Mouse (Mus musculus): ENCODE data around the gene Trim62.

The Trim62 gene

GRCm38 (mm10) chr4:128883379-128883781 is at the start of gene Trim62:
TSS of gene Trim62 (plus strand) at chr4:128883580.
- no peak for DNase-seq (ENCODE audit: low read depth, low spot score)

GRCm38 (mm10) chr4:128838202-128838601 is 45.2 kb upstream of the Trim62 start:
- no peak for DNase-seq (ENCODE audit: low read depth, low spot score)

- DNase-seq (ENCODE audit: low read depth, low spot score): peak; percentile 27
Measured at GRCm38 (mm10) chr4:128839811-128840738, 43.3 kb upstream of the Trim62 start.

- no peak for DNase-seq (ENCODE audit: low read depth, low spot score)
Measured at GRCm38 (mm10) chr4:128841259-128841658, 42.1 kb upstream of the Trim62 start.

DNA sequence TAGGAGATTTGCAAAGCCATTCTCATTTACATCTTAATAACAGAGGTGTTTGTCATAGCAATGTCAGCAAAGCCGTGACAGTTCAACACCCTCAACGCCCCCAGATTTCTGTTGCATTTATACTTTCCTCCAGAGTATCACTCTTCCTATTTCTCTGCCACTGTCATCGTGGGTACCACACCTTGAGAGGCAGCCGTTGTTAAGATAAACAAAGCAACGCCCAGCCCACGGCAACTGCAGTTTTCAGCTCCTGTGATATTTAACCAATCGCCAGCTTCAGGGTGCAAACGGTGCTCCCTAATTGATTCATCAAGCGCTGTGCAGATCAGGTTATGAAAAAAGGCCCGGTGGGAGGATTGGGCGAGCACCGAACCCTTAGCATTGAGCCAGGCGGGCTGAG is 38.8 kb upstream of the Trim62 start:
- no peak for DNase-seq (ENCODE audit: low read depth, low spot score)

DNA sequence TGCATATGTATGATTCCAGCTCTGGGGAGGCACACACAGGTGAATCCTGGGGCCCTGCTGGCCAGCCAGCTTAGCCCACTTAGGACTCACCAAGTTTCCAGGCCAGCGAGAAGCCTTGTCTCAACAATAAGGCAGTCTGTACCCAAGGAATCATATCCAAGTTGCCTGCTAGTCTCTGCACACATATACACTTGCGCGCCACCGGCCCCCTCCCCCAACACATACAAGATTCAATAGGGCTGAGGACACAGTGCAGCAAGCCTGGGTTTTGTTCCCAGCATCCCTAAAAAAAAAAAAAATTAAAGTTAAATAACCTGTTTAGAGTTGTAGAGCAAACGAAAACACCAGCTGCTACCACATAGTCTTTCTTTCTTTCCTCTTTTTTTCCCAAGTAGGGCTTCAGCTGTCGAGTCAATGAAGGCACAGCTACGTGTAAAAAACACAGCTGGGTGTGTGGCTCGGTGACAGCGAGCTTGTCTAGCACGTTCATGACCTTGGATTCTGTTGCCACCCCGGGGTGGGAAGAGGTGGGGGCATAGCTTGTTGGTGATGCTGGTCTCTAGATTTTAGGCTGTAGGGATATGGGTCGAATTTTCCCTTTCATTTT is 37.9 kb upstream of the Trim62 start:
- DNase-seq (ENCODE audit: low read depth, low spot score): no peak

DNA sequence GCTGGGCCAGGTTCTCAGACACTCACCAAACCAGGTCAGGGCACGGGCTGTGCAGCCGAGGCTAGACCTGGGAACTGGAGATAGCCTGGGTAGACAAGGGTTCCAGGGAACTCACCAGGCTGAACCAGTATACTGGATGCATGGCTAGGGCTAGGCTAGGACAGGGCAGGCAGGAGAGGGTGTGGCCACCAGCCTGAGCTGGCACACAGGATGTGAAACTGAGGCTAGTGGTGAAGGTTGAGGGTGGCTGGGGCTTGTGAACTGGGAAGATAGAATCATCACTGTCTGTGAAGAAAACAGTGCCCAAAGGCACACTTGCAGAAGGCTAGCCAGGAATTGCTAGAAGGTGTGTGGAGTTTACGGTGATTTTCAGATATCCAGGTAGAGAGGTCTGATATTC is 34.4 kb upstream of the Trim62 start:
- DNase-seq (ENCODE audit: low read depth, low spot score): no peak

GRCm38 (mm10) chr4:128849686-128850085 is 33.7 kb upstream of the Trim62 start:
- no peak for DNase-seq (ENCODE audit: low read depth, low spot score)

- no peak for DNase-seq (ENCODE audit: low read depth, low spot score)
Measured at GRCm38 (mm10) chr4:128852266-128852887, 31.0 kb upstream of the Trim62 start.

DNA sequence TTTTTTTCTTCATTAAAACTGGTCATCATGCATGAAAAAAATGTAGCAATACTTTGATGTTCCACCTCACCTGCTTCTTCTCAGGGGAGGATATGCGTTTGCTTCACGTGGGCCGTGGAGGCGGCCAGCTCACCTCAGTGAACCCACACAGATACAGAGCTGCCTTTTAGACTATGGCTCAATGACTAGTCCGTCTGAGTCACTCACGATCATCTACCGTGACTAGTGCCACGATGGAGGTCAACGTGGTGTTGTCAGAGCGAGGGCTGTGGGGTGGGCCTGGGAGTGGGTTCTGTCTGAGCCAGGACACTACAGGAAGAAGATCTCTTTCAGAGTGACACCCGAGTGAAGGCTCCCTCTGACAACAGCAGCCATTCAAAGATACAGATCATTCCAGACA is 30.3 kb upstream of the Trim62 start:
- no peak for DNase-seq (ENCODE audit: low read depth, low spot score)

GRCm38 (mm10) chr4:128855613-128856040 is 27.8 kb upstream of the Trim62 start:
- DNase-seq (ENCODE audit: low read depth, low spot score): no peak

DNA sequence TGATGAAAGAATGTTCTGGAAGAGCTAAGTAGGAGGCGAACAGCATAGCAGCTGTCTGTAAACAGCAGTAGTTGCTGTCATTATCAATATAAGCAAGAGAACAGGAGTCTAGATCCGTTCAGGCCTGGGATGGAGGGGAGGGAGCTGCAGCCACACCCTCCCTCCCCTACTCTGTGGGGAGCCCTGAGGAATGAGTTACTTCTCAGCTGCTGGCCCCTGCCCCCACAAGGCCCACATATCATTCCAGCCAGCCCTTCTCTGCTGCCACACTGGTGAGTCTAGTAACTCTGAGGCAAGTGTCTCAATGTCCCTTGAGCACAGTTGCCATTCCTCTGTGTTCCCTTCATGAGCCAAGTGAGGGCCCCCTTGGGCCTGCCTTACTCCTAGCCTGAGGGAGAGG is 26.2 kb upstream of the Trim62 start:
- no peak for DNase-seq (ENCODE audit: low read depth, low spot score)

GRCm38 (mm10) chr4:128858226-128858625 is 25.2 kb upstream of the Trim62 start:
- peak; percentile 67 for DNase-seq (ENCODE audit: low read depth, low spot score)

- DNase-seq (ENCODE audit: low read depth, low spot score): no peak
Measured at GRCm38 (mm10) chr4:128858878-128859277, 24.5 kb upstream of the Trim62 start.

DNA sequence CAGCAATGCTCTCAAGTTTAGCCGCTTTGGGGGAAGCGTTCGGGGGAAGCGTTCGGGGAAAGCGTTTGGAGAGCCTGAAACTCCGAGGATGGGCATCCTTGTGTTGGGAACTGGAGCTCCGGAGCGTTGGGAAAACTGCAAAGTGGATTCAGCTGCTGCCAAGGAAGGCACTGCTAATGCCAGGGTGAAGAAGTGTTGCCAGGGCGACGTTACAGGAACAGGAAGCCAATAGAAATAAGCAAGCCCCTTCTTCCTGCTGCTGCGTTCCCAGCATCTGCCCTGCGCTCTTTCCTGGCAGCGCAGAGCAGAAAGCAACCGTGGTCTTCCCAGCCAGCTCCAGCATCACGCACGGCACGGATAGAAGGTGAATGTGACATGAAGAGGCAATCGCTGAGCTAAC is 10.4 kb upstream of the Trim62 start:
- no peak for DNase-seq (ENCODE audit: low read depth, low spot score)

DNA sequence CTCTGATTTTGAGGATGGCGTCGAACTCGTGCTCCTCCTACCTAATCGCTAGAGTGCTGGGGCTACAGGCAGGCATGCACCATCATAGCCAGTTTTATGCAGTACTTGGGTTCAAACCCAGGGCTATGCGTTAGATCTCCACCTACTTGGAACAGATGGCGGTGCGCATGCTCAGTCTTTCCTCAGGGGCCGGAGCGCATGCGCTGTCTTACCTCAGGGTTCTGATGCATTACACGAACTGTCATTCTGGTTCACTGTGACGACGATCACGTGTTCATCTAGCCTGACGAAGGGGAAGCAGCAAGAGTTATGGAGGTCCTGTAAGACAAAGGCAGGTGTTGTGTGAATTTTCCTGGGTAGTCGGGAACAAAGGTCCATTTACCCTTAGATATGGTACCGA is 9.3 kb upstream of the Trim62 start:
- DNase-seq (ENCODE audit: low read depth, low spot score): no peak

DNA sequence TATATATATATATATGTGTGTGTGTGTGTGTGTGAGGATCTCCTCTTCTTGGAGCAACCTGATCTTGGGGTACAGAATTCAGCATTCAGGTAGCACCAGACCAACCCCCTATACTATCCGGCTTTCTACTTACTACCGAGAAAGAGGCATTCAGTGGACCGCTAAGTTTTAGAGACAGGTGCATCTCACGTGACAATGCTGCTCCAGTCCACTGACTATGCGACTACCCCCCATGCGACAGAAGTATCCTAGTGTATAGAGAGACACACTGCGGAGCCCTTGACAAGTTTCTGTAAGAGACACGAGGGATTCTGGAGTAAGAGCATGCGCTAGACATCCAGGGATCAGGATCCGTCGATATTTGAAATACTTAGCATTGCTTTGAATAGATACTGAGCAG is 7.9 kb upstream of the Trim62 start:
- DNase-seq (ENCODE audit: low read depth, low spot score): no peak

- no peak for DNase-seq (ENCODE audit: low read depth, low spot score)
Measured at GRCm38 (mm10) chr4:128877520-128877919, 5.9 kb upstream of the Trim62 start.

GRCm38 (mm10) chr4:128878901-128879491 is 4.4 kb upstream of the Trim62 start:
- DNase-seq (ENCODE audit: low read depth, low spot score): no peak

DNA sequence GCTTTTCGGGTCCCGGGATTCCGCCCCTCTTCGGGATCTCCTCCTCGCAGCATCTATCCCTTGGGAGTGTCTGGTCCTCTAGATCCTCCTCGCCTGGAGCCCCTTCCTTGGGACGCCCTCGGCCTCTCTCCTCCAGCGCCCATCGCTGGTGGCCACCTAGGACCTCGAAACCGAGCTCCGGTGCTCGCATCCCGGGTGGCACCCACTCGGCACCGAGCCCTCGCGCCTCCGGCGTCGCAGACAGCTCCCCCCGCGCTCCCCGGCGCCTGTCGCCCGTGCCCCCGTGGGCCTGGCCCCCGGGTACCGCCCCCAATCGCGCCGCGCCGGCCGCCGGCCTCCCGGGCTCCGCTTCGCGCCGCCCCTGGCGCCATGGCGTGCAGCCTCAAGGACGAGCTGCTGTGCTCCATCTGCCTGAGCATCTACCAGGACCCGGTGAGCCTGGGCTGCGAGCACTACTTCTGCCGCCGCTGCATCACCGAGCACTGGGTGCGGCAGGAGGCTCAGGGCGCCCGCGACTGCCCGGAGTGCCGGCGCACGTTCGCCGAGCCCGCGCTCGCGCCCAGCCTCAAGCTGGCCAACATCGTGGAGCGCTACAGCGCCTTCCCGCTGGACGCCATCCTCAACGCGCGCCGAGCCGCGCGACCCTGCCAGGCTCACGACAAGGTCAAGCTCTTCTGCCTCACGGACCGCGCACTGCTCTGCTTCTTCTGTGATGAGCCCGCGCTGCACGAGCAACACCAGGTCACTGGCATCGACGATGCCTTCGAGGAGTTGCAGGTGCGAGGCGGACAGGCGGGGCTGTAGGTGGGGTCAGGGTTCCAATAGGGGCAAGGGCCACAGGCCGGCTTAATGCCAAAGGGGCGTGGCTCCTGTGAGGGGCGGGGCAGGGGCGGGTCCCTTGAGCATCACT is 676 bp downstream of the Trim62 start:
- DNase-seq (ENCODE audit: low read depth, low spot score): no peak

DNA sequence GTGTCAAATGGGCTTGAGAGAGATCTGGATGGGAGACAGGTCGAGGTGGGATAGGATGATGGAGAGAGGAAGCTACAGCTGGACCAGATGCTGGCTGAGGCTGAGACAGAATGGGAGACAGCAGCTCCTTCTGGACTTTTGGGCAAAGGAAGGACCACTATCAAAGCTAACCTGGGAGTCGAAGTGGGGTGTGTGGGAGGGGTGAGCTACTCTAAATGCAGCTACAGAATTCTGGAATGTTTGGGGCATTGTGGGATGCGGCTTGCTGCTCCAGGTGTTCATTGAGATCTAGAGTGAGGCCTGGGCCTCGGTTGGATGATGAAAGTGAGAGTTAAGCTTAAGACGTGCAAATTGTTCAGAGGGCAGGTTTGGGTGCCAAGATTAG is 1.3 kb downstream of the Trim62 start:
- DNase-seq (ENCODE audit: low read depth, low spot score): no peak
